Mouse (Mus musculus) layer of hippocampus, postnatal 10 days (tissue): Measurements from ENCODE around the gene Ccer2. TPM values are rescaled to one million over a fixed set of nuclear protein-coding genes. Genes with fewer than 3 reads are reported as not detected.
A peak's percentile ranks its signal among the peaks of the same experiment; 100 is the strongest.

Experiments used
- DNase-seq, 2 experiments: peaks; one replicate each; pipeline ENCODE4 v3.0.0; 2021; ENCODE audit warnings: low spot score in 2 of 2
- long read RNA-seq: library from polyadenylated mRNA; stranded (forward); transcript quantifications from one replicate; pipeline ENCODE4 v2.0.0, GENCODE M21; 2023
- total RNA-seq, 2 experiments: library from RNA; stranded (reverse); gene quantifications; 2 replicates each; pipeline ENCODE4 v1.2.3; 2021

Gene Ccer2
- under 1 TPM; 0.46 to 0.54 TPM for total RNA-seq
- long read RNA-seq, partial matches to known transcripts: 0 of 1 reads
- long read RNA-seq, other reads (novel, unspliced or antisense): 0 of 1 reads

- DNase-seq: no peak
Observed at GRCm38 (mm10) chr7:28756079-28756478, at the start of gene Ccer2. Ccer2 (plus strand) TSS chr7:28756174.

GRCm38 (mm10) chr7:28709454-28709853, 46.5 kb upstream of the Ccer2 start:
- DNase-seq: no peak

- no peak for DNase-seq
Observed at GRCm38 (mm10) chr7:28710962-28711361, 45.0 kb upstream of the Ccer2 start.

- peak in 1 of 2 experiments; percentile 21 for DNase-seq
Observed at GRCm38 (mm10) chr7:28714667-28715066, 41.3 kb upstream of the Ccer2 start.

GRCm38 (mm10) chr7:28715598-28715997, 40.4 kb upstream of the Ccer2 start:
- DNase-seq: no peak

GRCm38 (mm10) chr7:28716590-28717281, 39.2 kb upstream of the Ccer2 start, which contains the start of gene Fbxo17:
Fbxo17 (plus strand) TSS chr7:28716804.
- peak; percentile 35 to 48 for DNase-seq

GRCm38 (mm10) chr7:28717726-28718125, 38.2 kb upstream of the Ccer2 start:
- no peak for DNase-seq

- DNase-seq: no peak
Observed at GRCm38 (mm10) chr7:28719159-28719558, 36.8 kb upstream of the Ccer2 start.

- no peak for DNase-seq
Observed at GRCm38 (mm10) chr7:28719650-28720049, 36.3 kb upstream of the Ccer2 start.

- DNase-seq: no peak
Observed at GRCm38 (mm10) chr7:28720753-28721537, 35.0 kb upstream of the Ccer2 start.

GRCm38 (mm10) chr7:28722079-28722478, 33.9 kb upstream of the Ccer2 start:
- DNase-seq: no peak

- no peak for DNase-seq
Observed at GRCm38 (mm10) chr7:28724613-28725012, 31.4 kb upstream of the Ccer2 start.

GRCm38 (mm10) chr7:28726600-28726999, 29.4 kb upstream of the Ccer2 start:
- peak; percentile 88 to 90 for DNase-seq

- DNase-seq: peak; percentile 32 to 54
Observed at GRCm38 (mm10) chr7:28727649-28728340, 28.2 kb upstream of the Ccer2 start.

- DNase-seq: peak; percentile 43 to 59
Observed at GRCm38 (mm10) chr7:28732341-28733142, 23.4 kb upstream of the Ccer2 start.

GRCm38 (mm10) chr7:28733211-28733610, 22.8 kb upstream of the Ccer2 start:
- DNase-seq: no peak

GRCm38 (mm10) chr7:28735701-28736100, 20.3 kb upstream of the Ccer2 start:
- no peak for DNase-seq

GRCm38 (mm10) chr7:28739829-28740228, 16.1 kb upstream of the Ccer2 start:
- DNase-seq: no peak

GRCm38 (mm10) chr7:28740949-28741348, 15.0 kb upstream of the Ccer2 start:
- DNase-seq: no peak

GRCm38 (mm10) chr7:28741368-28741708, 14.6 kb upstream of the Ccer2 start:
- DNase-seq: no peak
